Mouse (Mus musculus) midbrain, embryonic 16.5 days (tissue): ENCODE results near the gene Pxdn. TPM values are rescaled to one million over a fixed set of nuclear protein-coding genes. Genes with fewer than 3 reads are reported as not detected.

Source experiments
- polyA plus RNA-seq: library from polyadenylated mRNA; unstranded; fragments of >200 nt; fragmentation: Nextera tagmentation; extraction: Ambion mirVana; gene quantifications from 2 replicates; pipeline ENCODE4 v1.2.1, GENCODE M21; 2015

The Pxdn gene
- polyA plus RNA-seq, 1 experiment from 2014 or later, result 53.3 TPM

Other genes with a start within 250 kb of the Pxdn start
- gene Tpo, start 195.0 kb downstream of the Pxdn start, polyA plus RNA-seq, result 0.21 and 0.24 TPM in 2 replicates